Mouse (Mus musculus): ENCODE data around the gene Fcrla. TPM values are rescaled to one million over a fixed set of nuclear protein-coding genes. Genes with fewer than 3 reads are reported as not detected.
A peak's percentile ranks its signal among the peaks of the same experiment; 100 is the strongest.
"Not testable (repeated sequence)": the region's sequence is repeated elsewhere in the genome, so short reads cannot be mapped to it uniquely, and the experiment has no call there.

Fcrla gene
- polyA plus RNA-seq, 1 experiment from 2014 or later: 0.76 TPM

DNA sequence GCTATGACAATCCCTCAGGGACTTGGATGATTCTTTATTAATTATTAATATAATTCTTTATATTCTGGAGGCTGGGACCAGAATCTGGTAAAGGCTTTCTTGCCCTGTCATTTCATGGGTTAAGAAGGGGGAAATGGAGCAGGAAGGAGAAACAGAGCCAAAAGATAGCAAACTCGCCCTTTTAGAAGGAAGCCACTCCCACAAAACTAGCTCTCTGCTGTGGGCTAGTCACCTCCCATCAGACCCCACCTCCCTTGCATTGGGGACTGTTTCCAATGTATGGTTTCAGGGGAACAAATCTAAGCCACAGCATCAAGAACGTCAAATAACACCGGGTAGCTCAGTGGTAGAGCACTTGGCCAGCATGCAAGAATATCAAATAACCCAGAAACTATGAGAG lies 30.8 kb upstream of the Fcrla start:
- Histone ChIP-seq H3K4me3 (ENCODE audit: low read depth, low read length) (no peak overlapping the region), H3K27me3 (replicated peaks; ENCODE audit: insufficient read depth, low read length) (no peaks in the 10 kb centered on the region), H3K27ac (ENCODE audit: low read length) (no peak overlapping the region), H3K36me3 (ENCODE audit: insufficient read depth, low read length) (no peaks in the 10 kb centered on the region), H3K9ac (replicated peaks; ENCODE audit: low read depth) (no peak overlapping the region), H3K4me1 (ENCODE audit: insufficient read depth, low read depth, low read length) (no peaks in the 10 kb centered on the region), H3K4me2 (replicated peaks; ENCODE audit: low read depth, low read length) (no peak overlapping the region), H3K9me3 (ENCODE audit: low read length) (no peaks in the 10 kb centered on the region)
- no peak for TF ChIP-seq EP300 (IDR thresholded peaks at IDR 0.05)
- DNase-seq (ENCODE audit: low spot score) (no peak), ATAC-seq (no peak)
- WGBS: 35% methylated on average over 3 of the region's 3 CpGs

DNA sequence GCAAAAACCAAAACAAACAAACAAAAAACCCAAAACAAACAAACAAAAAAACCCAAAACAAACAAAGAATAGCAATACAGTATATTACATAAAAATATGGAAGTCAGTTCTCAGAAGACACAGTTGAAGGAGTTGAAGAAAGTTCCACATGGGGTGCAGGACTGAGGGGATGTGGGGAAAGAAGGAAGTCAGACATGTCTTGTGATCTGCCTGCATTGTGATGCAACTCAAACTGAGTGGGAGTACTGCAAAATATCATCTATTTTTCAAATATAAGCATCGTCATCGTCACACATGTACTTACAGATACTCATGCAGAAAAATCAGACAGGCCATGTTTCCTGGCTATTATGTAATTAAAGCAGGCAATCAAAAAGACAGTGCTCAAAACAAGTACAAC lies 25.8 kb upstream of the Fcrla start:
- no peak overlapping the region for H3K9ac ChIP-seq (replicated peaks; ENCODE audit: low read depth)
- 73% methylated on average over 2 of the region's 2 CpGs for WGBS
- ATAC-seq (no peak), DNase-seq (ENCODE audit: low spot score) (peak; percentile 33)
- no peak overlapping the region for H3K4me2 ChIP-seq (replicated peaks; ENCODE audit: low read depth, low read length)
- H3K4me3 ChIP-seq (ENCODE audit: low read depth, low read length): no peak overlapping the region
- H3K9me3 ChIP-seq (ENCODE audit: low read length): no peaks in the 10 kb centered on the region
- H3K4me1 ChIP-seq (ENCODE audit: insufficient read depth, low read depth, low read length): no peaks in the 10 kb centered on the region
- no peak for TF ChIP-seq CTCF (IDR thresholded peaks at IDR 0.05)
- no peaks in the 10 kb centered on the region for H3K27me3 ChIP-seq (replicated peaks; ENCODE audit: insufficient read depth, low read length)
- H3K27ac ChIP-seq (ENCODE audit: low read length): no peak overlapping the region
- no peaks in the 10 kb centered on the region for H3K36me3 ChIP-seq (ENCODE audit: insufficient read depth, low read length)

DNA sequence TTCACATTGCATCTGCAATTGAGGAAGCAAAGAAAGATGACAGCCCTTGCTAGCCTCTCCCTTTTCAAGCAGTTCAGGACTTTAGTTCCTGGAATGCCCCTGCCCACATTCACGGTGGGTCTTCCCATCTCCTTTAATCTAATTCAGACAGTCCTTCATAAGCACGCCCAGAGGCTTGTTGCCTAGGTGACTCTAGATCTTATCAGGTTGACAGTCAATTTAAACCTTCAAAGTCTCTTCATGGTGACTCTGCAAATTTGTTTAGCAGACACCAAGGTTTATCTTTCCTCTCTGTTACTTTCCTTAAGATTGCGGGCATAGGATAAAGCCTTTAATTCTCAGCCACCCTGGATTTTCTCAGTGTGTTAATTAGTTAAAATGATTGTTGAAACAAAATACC lies 23.4 kb upstream of the Fcrla start:
- no peak overlapping the region for H3K9ac ChIP-seq (replicated peaks; ENCODE audit: low read depth)
- no peaks in the 10 kb centered on the region for H3K36me3 ChIP-seq (ENCODE audit: insufficient read depth, low read length)
- TF ChIP-seq EP300 (IDR thresholded peaks at IDR 0.05) (no peak), CTCF (IDR thresholded peaks at IDR 0.05) (no peak)
- no peak overlapping the region for H3K27ac ChIP-seq (ENCODE audit: low read length)
- WGBS: 27% methylated on average over 3 of the region's 3 CpGs
- H3K4me1 ChIP-seq (ENCODE audit: insufficient read depth, low read depth, low read length): no peaks in the 10 kb centered on the region
- no peaks in the 10 kb centered on the region for H3K27me3 ChIP-seq (replicated peaks; ENCODE audit: insufficient read depth, low read length)
- no peak for ATAC-seq
- no peak for DNase-seq (ENCODE audit: low spot score)
- no peak overlapping the region for H3K4me2 ChIP-seq (replicated peaks; ENCODE audit: low read depth, low read length)
- H3K9me3 ChIP-seq (ENCODE audit: low read length): no peaks in the 10 kb centered on the region
- no peak overlapping the region for H3K4me3 ChIP-seq (ENCODE audit: low read depth, low read length)

DNA sequence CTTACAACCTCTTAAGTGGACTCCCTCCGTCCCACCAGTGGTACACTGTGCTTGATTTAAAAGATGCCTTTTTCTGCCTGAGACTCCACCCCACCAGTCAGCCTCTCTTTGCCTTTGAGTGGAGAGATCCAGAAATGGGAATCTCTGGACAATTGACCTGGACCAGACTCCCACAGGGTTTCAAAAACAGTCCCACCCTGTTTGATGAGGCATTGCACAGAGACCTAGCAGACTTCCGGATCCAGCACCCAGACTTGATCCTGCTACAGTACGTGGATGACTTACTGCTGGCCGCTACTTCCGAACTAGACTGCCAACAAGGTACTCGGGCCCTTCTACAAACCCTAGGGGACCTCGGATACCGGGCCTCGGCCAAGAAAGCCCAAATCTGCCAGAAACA lies 17.5 kb upstream of the Fcrla start:
- 92% methylated on average over 2 of the region's 9 CpGs for WGBS

DNA sequence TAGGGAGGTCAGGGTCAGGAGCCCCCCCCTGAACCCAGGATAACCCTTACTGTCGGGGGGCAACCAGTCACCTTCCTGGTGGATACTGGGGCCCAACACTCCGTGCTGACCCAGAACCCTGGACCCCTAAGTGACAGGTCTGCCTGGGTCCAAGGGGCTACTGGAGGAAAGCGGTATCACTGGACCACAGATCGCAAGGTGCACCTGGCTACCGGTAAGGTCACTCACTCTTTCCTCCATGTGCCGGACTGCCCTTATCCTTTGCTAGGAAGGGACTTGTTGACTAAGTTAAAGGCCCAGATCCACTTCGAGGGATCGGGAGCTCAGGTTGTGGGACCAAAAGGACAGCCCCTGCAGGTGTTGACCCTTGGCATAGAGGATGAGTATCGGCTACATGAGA lies 16.8 kb upstream of the Fcrla start:
- H3K36me3 ChIP-seq (ENCODE audit: insufficient read depth, low read length); H3K9ac ChIP-seq (replicated peaks; ENCODE audit: low read depth); DNase-seq (ENCODE audit: low spot score); H3K4me3 ChIP-seq (ENCODE audit: low read depth, low read length); H3K27me3 ChIP-seq (replicated peaks; ENCODE audit: insufficient read depth, low read length); ATAC-seq; H3K4me2 ChIP-seq (replicated peaks; ENCODE audit: low read depth, low read length); H3K9me3 ChIP-seq (ENCODE audit: low read length); H3K4me1 ChIP-seq (ENCODE audit: insufficient read depth, low read depth, low read length); H3K27ac ChIP-seq (ENCODE audit: low read length): not testable (repeated sequence)
- WGBS: 90% methylated on average over 9 of the region's 9 CpGs

More for the DNA sequence above, 17.5 kb upstream of the Fcrla start:
- not testable (repeated sequence) for H3K27me3 ChIP-seq (replicated peaks; ENCODE audit: insufficient read depth, low read length); H3K27ac ChIP-seq (ENCODE audit: low read length); H3K4me1 ChIP-seq (ENCODE audit: insufficient read depth, low read depth, low read length); H3K9ac ChIP-seq (replicated peaks; ENCODE audit: low read depth); ATAC-seq; DNase-seq (ENCODE audit: low spot score); H3K9me3 ChIP-seq (ENCODE audit: low read length); H3K36me3 ChIP-seq (ENCODE audit: insufficient read depth, low read length); H3K4me3 ChIP-seq (ENCODE audit: low read depth, low read length); H3K4me2 ChIP-seq (replicated peaks; ENCODE audit: low read depth, low read length)

DNA sequence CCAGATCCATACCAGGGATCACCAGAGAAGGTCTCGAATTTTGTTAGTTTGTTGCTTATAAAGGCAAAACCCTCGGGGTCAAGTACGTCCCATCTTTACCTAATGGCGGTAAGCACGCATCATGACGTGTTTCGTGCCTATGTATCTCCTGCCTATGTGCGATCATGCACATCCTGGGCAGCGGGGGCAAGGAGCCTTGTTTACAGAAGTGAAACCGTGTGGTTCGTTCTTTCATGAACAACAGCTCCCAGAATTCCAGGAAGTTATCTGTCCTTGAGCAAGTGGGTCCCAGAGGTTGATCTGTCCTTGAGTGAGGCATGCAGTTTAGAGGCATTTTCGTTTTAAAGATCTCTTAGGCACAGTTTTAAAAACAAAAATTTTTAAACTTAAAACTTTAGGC lies 11.9 kb upstream of the Fcrla start:
- WGBS: 73% methylated on average over 12 of the region's 12 CpGs
- TF ChIP-seq CTCF (IDR thresholded peaks at IDR 0.05): no peak
- no peak for TF ChIP-seq EP300 (IDR thresholded peaks at IDR 0.05)
- no peak for ATAC-seq
- Histone ChIP-seq H3K36me3 (ENCODE audit: insufficient read depth, low read length) (no peaks in the 10 kb centered on the region), H3K9me3 (ENCODE audit: low read length) (no peaks in the 10 kb centered on the region), H3K4me1 (ENCODE audit: insufficient read depth, low read depth, low read length) (no peaks in the 10 kb centered on the region), H3K27ac (ENCODE audit: low read length) (no peak overlapping the region), H3K9ac (replicated peaks; ENCODE audit: low read depth) (no peak overlapping the region), H3K4me2 (replicated peaks; ENCODE audit: low read depth, low read length) (no peak overlapping the region), H3K27me3 (replicated peaks; ENCODE audit: insufficient read depth, low read length) (no peaks in the 10 kb centered on the region), H3K4me3 (ENCODE audit: low read depth, low read length) (no peak overlapping the region)
- DNase-seq (ENCODE audit: low spot score): peak; percentile 16

DNA sequence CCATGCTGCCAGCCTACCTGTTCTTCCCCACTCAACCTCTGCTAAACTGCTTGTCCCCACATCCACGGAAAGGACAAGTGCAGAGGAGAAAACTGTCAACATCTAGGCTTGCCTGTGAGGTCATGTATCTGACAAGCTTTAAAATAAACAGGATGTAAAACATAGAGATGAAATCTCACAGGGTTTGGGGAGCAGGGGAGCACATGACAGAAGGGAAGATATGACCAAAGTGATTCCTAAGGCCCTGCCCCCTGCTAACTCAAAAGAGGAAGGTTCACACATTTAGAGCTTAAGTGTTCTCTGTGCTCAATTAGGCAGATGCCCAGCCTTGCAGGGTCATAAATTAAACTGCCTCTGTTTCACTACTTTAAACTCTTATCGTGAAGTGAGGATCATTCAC lies 7.0 kb upstream of the Fcrla start:
- DNase-seq (ENCODE audit: low spot score) (peak; percentile 27), ATAC-seq (no peak)
- H3K4me2 ChIP-seq (replicated peaks; ENCODE audit: low read depth, low read length): no peak overlapping the region
- 47% methylated on average over 2 of the region's 2 CpGs for WGBS
- no peaks in the 10 kb centered on the region for H3K27me3 ChIP-seq (replicated peaks; ENCODE audit: insufficient read depth, low read length)
- TF ChIP-seq EP300 (IDR thresholded peaks at IDR 0.05): no peak
- TF ChIP-seq CTCF (IDR thresholded peaks at IDR 0.05): no peak
- no peak overlapping the region for H3K27ac ChIP-seq (ENCODE audit: low read length)
- H3K9ac ChIP-seq (replicated peaks; ENCODE audit: low read depth): no peak overlapping the region
- H3K4me1 ChIP-seq (ENCODE audit: insufficient read depth, low read depth, low read length): no peaks in the 10 kb centered on the region
- no peaks in the 10 kb centered on the region for H3K36me3 ChIP-seq (ENCODE audit: insufficient read depth, low read length)
- H3K9me3 ChIP-seq (ENCODE audit: low read length): no peaks in the 10 kb centered on the region
- H3K4me3 ChIP-seq (ENCODE audit: low read depth, low read length): no peak overlapping the region
